Mouse (Mus musculus) right cerebral cortex, postnatal 25 days (tissue): ENCODE data around the gene Gm19345.
A peak's percentile ranks its signal among the peaks of the same experiment; 100 is the strongest.

Experiments
- DNase-seq: peaks from one replicate; pipeline ENCODE4 v3.0.0; 2022

Gm19345 gene

DNA sequence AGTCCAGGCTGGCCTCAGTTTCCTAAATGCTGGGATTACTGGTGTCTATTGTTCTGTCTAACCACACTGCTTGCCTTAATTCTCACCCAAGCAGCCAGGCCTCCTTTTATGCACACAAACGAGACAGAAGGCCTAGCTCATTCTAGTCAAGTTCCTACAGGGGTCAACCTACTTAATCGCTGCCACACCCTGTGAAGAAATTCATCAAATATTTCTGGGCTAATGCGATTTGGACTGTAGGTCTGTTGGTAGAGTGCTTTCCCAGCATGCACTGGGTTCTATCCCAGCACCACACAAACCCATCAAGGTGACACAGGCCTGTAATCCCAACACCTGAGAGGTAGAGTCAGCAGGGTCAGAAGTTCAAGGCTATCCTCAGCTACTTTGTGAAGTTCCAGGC is 22.1 kb upstream of the Gm19345 start:
- no peak for DNase-seq

DNA sequence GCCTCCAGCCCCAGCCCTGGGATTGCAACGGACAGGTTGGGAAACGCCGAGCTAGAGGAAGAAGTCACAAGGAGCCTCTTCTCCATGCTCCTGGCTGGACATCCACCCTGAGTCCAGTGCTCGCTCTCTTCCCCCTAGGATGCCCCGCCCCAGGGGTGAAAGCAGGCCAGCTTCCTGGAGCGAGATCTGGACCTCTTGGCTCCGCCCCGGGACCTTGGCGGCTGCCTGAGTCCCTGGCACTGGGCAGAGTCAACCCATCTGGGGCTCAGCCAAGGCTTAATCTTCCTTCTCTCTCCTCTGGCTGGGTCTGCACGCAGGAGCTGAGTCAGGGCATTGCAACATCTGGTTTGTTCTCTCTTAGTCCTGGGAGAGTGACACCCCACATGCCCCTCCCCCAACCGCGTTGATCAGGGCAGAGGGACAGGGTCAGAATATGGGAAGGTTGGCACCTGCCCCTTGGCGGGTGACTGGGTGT is 21.1 kb upstream of the Gm19345 start:
- no peak for DNase-seq

DNA sequence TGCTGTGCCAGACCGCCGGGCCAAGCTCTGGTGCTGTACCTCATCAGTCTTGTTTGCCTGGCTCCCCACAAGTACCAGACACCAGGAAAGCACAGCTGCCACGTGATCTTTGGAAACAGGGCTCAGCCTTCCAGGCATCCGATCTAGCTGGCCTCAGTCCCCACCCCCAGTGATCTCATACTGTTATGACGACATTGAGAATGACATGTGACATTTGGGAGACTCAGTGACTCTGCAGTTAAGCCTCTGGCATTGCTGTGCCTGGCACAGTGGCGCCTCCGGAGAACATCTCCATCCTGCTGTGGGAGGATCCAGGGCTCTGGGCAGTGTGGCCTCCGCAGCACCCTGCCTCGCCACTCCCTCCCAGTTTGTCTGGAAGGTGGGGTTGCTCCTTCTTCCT is 20.0 kb upstream of the Gm19345 start:
- no peak for DNase-seq

DNA sequence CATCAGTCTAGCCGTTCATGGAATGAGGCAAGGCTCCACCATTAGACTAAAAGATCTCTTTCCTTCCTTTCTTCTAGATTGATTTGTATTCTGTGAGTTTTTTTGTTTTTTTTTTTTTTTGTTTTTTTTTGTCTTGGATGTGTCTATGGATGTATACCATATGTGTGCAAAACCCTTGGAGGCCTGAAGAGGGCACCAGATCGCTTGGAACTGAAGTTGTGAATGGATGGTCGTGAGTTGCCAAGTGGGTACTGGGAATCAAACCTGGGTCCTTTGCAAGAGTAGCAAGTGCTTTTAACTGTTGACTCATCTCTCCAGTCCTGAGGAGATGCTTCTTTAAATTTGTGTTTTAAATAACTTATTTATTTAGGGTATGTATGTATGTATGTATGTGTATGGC is 17.7 kb upstream of the Gm19345 start:
- DNase-seq, result no peak

DNA sequence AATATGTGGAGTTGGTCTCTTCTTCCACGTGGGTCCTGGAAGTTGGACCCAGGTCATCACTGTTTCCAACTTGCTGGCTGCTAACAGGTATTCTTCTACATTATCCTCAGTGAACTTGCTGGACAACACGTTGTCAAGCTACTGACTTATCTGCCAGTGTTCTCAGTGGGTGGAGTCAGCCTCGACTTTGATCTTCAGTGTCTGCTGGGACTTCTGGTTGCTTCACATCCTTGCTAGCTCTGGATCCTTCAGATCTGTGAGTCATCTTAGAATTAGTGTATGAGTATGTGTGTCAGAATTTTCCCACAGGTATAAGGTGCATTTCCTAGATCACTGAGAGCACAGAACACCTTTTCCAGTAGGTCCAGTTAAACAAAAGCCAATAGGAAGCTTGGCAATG is 15.0 kb upstream of the Gm19345 start:
- no peak for DNase-seq

DNA sequence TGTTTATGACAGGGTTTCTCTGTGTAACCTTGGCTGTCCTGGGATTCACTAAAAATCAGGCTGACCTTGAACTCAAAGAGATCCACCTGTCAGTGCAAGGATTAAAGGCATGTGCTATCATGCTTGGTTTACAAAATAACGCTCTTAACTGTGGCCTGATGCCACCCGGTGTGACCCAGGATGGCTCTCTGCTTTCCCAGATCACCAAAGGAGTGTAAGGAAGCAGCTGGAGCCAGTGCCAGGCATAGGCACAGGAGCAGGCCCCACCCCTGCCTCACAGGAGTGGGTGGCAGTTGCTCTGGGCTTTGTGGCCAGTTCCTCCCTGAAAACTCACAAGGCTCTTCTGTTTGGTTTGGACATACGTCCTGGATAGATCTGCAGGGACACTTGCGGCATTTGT is 11.4 kb upstream of the Gm19345 start:
- no peak for DNase-seq

DNA sequence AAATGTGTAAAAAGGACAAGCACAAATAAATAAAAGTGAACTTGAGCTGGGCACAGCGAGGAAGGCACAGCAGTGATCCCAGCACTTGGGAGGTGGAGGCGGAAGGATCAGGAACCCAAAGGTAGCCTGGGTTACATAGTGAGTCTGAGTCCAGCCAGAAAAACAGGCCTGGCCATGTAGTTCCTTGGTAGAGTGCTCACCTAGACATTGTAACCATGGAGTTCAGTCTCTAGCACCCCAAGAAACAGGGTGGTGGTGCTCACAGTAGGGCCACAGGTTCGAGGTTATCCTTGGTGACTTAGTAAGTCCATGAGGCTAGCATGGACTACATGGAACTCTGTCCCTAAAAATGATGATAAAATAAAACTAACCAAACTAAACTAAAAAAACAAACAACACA is 10.9 kb upstream of the Gm19345 start:
- DNase-seq, result no peak

DNA sequence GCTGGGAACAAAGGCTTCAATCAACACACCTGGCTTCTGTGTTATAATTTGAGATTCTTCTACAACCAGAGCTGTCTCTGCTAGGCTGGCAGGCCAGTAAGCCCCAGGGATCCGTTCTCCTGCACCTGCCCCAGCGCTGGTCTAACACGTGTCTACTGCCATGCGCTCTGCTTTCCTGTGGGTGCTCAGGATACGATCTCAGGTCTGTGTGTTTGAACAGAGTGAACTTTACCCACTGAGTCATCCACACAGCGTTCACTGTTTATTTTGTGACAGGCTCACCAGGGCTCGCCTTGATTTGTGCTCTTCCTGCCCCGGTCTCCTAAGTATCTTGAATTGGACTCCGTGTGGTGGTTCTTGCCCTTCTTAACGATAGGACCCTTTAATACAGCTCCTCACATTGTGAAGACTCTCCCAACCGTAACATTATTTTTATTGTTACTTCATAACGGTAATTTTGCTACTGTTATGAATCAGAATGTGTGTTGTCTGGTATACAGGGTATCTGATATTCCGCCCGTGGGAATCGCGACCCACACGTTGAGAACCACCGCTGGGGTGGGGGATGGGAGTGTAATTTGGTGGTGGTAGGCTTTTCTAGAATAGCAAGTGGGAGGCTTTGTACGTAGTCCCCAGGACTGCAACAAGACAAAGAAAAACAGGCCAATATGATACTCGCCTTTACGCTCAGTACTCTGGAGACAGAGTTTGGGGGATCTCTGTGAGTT is 10.0 kb upstream of the Gm19345 start:
- DNase-seq, result no peak

DNA sequence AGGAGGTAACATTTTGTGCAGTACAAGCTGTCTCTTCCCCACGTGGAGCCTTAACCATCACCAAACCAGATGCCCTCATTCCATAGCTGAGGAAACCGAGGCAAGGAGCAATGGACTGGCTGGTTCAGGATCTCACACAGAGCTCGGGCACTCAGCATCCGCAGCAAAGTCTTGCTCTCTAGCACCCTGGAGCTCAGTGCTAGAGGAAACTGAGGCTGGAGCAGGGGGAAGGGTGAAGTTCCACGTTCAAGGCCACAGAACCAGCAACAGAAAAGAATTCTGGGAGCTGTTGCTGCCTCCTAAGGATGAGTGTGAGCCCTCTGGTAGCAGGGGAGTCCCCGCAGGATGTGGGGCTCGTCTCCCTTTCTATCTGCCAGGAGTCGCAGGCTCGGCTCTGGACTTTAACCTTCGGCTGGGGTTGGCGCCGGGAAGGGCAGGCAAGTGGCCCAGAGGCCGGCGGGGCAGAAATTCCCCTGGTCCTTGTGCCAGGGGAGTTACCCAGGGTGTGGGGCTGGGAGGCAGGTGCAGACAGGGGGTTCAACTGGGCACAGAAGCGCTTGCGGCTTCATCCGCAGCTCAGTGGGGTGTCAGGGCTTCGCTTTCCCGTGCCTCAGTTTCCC is 8.8 kb upstream of the Gm19345 start:
- no peak for DNase-seq

DNA sequence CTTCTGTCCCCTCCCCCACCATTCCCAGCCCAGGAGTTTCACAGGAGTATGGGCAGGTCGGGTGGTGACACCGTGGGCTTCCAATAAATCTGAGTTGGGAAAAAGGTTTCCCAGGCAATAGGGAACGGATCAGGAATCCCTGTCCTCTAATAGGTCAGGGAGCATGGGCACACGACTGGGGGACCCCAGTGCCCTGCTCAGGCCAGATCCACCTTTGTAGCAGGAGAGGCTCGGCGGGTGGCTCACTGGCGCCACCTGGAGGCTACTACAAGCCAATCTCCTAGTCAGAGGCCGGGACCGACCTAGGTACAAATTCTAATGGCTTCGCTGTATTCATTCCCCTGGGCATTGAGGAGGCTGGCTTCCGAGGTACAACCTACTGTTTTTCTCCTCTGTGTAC is 8.2 kb upstream of the Gm19345 start:
- DNase-seq, result peak; percentile 43

DNA sequence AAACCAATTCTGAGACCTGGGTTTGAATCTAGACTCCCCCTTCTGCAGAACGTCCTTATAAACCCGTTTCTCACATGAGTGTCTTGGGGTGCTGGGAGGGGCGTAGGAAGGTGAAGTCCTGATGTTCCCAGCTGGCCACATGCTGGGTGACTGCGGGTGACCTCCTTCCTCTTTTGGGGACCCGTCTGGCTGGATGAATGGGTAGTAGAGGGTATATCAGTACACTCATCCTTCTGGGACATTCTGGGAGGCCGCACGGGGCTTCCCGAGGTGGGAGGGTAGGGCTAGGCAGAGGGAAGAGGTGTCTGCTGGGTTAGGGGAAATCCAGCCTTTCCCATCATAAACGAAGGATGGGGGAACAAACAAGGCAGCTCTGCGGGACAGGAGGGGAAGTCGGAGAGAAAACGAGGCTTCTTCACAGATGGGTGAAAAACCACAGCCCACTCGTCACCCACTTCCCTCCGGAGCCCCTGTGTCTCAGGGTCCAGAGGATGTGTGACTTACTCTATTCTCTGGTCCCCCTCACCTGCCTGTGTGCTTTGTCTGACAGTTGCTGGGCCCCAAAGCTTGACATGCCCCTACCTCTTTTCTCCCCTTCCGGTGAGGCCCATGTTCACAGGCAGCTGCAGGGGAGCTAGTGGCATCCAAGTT is 7.2 kb upstream of the Gm19345 start:
- no peak for DNase-seq

DNA sequence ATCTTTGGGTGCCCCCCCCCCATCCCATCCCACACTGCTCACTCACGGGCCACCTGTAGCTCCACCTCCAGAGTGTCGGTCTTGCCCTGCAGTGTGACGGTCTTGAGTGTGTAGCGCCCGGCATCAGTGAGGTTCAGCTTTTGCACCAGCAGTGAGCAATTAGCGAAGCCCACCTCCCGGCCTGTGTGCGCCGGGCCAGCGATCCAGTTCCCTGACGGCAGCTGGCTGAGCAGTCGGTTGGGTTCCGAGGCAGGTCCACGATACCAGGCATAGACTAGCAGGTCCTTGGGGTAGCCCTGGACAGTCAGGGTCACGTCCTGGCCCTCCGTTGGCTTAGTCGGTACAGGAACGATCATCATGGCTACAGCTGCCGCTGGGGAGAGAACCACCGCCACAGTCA is 1.7 kb downstream of the Gm19345 start:
- no peak for DNase-seq

DNA sequence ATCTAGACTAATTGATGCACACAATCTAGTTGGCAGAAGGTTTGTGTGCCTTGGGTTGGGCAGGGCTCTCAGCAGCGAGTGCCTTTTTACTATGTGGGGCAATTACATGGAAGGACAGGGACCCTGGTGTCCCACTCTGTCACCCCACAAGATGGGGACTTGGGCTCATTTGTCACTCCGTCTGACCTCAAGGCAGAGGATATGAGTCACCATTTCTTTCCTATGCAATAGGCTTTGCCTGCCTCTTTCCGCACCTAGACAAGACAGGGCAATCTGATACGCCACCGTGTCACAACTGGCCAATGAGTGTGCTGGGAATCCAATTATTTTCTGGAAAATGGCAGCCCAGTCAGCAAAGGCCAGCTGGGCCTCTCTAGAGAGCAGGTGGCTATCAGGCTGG is 3.9 kb downstream of the Gm19345 start:
- no peak for DNase-seq

DNA sequence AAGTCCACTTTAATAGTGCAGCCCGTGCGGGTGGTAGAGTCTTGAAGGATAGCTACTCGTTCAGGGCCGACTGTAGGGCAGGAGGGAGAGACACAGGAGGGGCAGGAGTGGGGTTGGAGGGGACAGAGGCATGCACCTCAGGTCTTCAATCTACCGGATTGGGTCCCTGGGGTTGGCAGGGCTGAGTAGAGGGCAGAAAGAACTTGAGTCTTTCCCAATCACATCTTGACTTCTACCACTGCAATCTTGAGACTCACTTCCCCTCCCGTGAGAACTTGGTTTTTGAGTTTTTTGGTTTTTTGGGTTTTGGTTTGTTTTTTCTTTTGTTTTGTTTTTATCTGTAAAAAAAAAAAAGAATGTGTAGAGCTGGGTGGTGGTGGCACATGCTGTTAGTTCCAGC is 4.5 kb downstream of the Gm19345 start:
- no peak for DNase-seq

DNA sequence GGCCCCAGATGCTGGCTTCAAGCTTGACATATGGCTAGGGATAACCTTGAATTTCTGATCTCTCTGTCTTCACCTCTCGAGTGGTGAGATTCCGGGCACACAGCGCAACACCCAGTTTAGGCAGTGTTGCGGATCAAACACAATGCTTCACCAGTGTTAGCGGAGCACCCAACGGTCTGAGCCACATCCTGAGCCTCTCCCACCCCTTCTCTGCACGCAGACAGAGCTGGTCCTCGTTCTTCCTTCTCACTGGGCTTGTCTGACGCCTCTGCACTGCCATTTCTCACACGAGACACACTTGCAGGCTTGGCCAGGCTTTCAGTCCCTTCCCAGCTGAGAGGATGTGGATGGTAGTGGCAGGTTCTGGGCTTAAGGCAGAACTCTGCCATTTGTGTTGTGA is 7.9 kb downstream of the Gm19345 start:
- no peak for DNase-seq

DNA sequence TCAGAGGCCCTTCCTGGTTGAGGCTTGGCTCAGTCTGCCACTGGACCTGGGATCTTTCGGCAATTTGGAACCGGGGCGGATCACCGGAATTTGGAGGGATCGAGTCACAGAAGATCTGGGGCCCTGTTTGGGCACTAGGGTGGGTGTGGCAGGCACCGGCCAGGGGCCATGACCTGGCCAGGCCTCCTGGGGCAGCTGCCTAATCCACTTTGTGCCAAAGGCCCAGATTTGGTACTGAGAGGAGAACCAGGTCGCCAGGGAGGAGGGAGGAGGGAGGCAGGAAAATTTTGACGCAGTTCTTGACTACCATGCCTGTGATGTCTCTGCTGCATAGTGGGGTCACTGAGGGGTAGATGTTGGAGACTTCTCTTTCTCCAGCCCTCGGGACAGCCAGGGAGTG is 9.4 kb downstream of the Gm19345 start, which contains the start of gene Ceacam16:
Gene Ceacam16 (minus strand): TSS at position 101 of the 400 bp plus-strand sequence.
- DNase-seq, result no peak

DNA sequence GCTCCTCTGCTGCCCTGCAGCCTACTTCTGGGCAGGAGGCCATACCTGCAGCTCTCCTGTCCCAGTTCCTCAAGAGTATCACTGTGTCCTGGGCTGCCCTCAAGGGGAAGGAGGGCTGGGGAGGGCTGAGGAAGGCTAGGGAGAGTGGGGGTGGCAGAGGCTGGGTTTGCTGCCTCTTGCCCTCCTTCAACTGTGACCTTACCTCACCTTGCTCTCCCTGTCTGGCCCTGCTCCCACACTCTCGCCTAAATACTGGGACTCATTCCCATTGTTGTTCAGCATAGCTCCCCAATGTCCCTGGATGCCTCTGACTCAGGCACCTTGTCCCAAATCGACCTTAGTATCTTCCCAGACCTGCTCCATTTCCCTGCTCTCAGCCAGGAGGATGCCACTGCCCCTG is 12.4 kb downstream of the Gm19345 start:
- DNase-seq, result no peak

DNA sequence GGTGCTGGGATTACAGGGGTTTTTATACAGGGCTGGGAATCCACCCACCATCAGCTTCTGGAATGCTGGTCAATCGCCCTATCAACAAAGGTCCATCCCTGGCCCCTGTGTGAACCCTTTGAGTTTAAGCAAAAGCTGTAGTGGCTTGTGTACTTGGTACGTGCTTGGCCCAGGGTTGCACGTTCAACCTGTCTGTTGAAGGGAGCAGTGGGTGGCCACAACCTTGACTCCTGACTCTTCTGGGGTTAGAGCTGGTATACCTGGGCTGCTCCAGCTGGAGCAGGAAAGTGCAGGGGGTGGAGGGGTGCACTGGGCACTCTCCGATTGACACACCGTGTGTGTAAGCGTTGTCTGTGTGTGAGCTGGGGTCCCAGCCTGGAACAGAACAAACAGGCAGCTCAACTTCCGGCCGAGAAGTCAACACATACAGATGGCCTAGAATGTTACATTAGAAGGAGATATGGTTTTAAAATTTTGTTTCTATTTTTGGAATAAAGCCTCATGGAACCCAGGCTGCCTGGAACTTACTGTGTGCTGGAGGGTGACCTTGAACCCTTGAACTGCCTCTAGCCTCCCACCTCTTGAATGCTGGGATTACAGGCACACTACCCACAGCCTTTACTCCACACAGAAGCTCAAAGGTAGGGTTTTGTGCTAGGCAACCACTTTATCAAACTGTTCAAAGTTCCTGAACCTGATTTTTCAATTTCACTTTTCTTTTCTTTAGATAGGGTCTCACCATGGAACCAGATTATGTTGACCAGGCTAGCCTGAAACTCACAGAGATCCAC is 13.6 kb downstream of the Gm19345 start:
- DNase-seq, result no peak

DNA sequence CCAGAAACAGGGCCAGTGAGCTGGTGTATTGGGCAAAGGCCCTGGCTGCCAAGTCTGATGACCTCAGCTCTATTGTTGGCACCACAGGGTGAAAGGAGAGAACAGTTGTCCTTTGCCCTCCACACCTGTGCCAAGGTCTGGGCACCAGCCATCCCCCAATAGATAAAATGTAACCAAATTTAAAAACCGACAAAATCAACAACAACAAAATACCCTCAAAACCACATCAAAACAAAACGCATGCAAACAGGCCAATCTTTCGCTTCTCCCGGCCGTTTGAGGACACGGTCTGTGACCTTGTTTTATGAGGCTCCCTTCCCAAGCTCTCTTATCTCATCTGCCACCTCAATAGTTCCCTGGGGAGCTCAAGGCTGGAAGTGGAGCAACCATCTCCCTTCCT is 14.7 kb downstream of the Gm19345 start:
- no peak for DNase-seq

DNA sequence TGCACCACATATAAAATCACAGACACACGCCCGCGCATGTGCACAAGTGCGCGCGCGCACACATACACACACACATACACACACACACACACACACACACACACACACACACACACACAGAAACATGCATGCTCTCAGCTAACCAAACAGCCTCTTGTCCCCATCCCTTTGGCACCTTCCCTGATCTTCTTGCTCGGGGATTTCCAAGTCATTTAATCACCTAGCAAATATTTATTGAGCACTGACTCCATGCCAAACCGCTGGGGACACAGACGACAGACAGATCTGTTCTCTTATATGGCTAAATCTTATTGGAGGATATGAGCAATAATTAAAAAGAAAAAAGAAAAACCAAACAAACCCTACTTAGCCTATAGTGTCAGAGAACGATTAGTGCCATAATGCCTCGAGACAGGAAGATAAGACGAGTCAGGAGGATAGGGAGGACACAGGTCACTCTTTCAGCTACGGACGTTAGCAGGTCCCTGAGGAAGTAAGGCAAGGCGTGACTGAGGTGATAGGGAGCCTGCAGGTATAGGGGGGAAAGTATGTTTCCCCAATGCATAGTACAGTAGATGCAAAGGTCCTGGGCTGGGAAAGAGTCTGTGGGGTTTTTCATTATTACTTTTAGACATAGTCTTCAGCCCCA is 16.1 kb downstream of the Gm19345 start:
- DNase-seq, result no peak

DNA sequence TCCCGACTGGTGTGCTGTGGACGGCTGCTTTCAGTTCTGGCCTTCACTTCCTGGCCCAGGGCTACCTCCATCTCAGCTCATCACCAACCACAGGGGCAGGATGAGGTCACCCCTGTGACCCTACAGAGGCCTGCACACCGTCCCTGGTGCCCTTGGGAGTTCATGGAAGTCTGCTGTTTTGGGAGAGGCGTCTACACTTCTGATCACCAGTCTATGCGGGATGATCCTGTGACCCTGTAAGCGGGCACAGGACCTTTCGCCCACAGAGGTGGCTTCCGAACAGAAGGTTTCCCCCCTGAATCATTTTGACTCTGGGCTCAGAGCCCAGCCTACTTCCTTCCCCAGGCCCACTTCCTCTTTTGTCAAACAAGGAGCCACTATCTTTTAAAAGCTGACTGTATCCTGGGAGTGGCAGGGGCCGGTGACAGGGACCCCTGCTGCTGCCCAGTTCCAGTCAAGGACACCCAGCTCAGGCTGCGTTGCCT is 19.4 kb downstream of the Gm19345 start:
- DNase-seq, result no peak

DNA sequence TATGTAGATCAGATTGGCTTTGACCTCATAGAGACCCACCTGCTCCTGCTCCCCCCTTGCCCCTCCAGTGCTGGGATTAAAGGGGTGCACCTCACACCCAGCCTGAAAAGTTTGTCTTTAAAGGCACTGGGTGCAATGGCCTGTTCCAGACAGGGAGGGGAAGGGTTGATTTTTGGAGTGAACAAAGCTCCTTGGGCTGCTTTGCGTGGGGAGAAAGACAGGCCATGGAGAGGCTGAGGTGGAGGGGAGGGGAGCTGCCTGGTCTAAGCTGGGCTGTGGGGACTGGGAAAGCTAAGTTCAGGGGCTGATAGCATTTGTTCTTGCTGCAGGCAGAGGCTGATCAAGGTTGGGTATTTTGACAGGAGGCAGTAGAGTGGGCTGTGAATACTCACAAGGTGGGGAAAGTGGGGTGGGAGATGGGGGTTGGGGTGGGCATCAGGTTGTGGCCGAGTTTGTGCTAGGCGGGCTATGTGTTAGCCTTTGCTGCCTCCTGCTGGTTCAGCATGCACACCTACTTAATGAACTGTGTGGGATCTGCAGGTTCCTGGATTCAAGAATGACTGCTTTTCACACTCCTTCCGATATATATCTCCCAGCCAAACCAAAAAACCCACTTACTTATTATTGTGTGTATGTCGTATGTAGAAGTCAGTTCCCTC is 20.3 kb downstream of the Gm19345 start:
- no peak for DNase-seq
